Mouse (Mus musculus): ENCODE data around the gene Samm50.

- TF ChIP-seq CTCF (IDR thresholded peaks at IDR 0.05; ENCODE audit: low read depth, low read length), result no peak
- TF ChIP-seq POLR2A (IDR thresholded peaks at IDR 0.05; ENCODE audit: extremely low read depth, insufficient read depth, low read length), result no peak
Observed at GRCm38 (mm10) chr15:84216461-84217084, 24.5 kb downstream of the Samm50 start.
